Mouse (Mus musculus) lung, postnatal 14 days (tissue): ENCODE results near the gene Cacna2d3.
A peak's percentile ranks its signal among the peaks of the same experiment; 100 is the strongest.

Experiments
- DNase-seq: peaks from one replicate; pipeline ENCODE4 v3.0.0; 2021

Gene Cacna2d3

DNA sequence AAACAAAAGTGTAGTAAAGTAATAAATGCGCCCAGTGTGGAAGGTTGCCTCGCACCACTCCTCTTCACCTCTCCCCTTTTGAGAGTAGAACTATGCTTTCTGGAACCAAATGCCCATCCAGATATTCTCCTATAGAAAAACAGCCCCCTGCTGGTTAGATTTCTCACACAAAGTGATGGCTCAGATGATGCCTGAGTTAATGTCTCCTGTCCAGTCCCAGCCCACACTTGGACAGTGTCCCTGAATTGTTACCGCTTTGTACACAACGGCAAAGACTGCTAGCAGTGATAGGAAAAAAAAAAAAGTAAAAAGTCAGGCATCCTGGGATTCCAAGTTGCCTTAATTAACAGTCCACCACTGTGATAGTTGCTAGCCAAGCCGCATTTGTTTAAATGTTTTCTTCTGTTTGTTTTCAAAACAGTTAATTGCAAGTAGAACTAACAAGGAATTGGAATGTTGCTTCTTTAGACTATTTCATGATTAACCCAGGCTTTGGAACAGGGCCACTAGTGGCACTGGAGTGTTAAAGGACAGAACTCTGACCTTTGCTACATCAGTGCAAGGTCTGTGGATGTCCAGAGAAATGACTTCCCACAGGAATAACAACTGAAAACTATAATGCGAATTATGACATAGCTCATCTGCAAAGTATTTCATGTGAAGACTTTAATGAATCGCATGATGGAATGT, 733.3 kb downstream of the Cacna2d3 start:
- peak; percentile 5 for DNase-seq

DNA sequence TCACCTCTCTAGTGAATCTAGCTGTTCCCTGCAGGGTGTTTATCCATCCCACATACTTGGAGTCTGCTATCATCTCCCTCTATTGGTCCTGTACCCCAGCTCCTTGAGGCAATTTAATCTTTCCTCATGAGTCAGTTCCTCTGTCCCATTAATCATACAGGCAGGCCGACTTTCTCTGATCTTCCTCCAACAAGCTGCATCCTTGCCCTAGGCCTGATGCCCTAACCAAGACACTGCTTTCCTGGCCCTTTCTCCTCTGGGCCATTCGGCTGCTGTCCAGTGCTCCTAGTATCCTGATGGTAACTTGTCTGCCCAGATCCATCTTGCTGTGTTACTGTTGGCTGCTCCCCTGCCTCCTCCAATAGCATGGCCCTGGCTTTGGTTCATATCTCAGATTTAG, 737.4 kb downstream of the Cacna2d3 start:
- no peak for DNase-seq

DNA sequence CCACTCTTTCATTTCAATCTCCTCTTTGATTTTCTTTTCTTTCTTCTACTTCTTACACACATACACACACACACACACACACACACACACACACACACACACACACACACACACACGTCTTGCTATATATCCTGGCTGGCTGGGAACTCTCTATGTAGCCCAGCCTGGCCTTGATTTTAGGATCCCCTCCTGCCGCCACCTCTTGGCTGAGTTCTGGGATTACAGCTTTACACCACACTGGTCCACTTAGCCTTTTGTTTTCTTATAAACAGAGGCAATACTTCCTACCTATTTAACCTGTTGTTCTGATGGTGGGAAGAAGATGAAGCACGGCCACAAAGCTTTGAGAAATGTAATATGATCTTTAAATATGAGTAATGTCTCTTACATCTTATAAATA, 741.2 kb downstream of the Cacna2d3 start:
- no peak for DNase-seq

DNA sequence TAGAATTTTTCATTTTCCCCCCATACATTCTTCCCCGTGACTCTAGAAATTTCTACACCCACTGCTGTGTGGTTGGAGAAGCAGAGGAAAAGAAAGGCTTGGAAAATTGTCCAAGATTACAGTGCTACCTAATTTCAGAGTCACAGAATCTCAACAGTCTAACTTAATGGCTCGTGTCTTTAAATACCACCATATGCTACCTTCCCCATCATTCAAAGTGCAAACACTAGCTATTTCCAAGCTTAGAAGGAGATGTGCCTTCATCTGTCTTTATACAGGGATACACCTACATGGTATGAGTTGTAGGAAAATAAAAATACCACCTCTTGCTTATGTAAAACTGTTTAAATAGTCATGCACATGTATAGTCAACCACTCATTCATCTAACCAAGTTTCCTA, 742.4 kb downstream of the Cacna2d3 start:
- no peak for DNase-seq

DNA sequence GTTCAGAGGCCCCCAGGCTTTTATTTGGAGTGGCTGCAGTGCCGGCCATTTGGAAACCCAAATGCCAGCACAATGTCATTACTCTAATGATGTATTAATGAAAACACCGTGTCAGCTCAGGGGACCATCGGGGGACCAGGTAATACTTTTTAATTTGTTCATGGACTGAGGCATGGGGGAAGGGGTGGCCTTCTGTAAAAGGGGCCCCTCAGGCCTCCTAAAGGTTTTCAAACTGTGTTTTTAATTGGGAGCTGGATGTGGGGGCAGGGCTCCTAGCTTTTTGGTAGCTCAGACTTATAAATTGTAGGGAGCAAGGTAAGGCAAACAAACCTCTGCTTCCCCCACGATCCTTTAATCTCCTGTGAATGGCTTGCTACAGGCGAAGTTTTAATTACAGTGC, 749.0 kb downstream of the Cacna2d3 start:
- DNase-seq: no peak

DNA sequence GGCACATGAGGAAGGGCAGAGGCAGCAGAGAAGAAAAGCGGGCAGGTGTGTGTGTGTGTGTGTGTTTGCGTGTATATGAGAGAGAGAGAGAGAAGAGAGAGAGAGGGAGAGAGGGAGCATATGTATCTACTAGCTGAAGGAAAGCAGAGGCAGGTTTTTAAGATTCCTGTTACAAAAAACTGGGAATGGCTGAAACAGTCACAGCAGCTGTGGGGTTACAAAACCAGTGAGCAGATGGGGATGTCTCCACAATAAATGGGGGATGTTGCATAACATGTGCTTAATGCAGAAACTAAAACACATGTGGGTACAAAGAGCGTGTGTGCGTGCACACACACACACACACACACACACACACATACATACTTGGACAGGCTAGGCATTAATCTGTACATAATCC, 752.4 kb downstream of the Cacna2d3 start:
- no peak for DNase-seq

DNA sequence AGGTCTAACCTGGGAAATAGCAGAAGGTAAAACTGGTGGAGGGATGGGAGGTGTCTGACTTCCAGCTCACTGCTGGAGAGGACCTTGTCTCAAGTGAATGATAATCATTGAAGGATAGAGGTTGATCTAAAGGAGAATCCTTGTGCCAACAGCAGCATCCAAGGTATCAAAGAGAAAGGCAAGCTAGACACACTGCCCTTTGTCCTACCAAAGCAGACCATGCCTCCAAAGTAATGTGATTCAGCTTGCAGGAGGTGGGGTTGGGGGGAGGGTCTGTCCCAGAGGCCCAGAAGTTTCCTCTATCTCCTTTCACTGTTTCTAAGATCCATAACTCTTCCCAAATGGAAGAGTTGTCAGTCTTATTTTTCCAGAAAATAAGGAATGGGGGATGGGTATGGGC, 754.8 kb downstream of the Cacna2d3 start:
- no peak for DNase-seq

DNA sequence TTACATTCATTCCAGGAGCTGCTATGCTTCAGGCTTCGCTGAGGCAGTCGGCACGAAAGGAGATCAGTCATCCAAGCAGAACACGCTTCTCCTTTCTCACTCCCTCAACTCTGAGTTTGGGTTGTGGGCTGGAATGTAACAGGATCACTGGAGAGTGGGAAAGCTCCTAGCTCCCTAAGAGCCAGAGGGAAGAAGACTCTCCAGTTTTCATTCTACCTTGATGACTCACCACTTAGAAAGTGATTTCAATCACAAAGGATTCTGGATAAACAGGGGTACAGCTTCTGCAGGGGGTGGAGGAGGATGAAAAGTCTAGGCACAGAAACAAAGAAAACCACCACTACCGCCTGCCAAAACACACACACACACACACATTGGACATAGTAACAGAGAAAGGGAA, 760.3 kb downstream of the Cacna2d3 start:
- DNase-seq: no peak

DNA sequence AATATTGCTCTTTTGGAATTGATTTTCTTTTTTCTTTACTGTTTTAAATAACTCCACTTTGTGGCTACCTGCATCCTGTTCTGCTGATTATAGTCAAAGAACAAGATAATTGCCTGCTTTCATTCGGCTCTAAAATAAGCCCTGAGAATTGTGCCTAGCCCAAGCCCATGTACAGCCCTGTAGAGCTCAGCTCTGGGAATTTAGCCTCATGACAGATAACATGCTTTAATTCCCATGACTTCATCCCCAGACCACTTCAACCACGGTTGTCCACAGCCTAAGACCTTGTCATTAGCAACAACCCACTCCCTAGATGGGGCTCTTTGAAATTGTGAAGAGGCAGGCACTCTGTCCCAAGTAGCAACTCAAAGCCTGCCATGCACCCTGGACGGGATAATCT, 762.6 kb downstream of the Cacna2d3 start:
- no peak for DNase-seq

DNA sequence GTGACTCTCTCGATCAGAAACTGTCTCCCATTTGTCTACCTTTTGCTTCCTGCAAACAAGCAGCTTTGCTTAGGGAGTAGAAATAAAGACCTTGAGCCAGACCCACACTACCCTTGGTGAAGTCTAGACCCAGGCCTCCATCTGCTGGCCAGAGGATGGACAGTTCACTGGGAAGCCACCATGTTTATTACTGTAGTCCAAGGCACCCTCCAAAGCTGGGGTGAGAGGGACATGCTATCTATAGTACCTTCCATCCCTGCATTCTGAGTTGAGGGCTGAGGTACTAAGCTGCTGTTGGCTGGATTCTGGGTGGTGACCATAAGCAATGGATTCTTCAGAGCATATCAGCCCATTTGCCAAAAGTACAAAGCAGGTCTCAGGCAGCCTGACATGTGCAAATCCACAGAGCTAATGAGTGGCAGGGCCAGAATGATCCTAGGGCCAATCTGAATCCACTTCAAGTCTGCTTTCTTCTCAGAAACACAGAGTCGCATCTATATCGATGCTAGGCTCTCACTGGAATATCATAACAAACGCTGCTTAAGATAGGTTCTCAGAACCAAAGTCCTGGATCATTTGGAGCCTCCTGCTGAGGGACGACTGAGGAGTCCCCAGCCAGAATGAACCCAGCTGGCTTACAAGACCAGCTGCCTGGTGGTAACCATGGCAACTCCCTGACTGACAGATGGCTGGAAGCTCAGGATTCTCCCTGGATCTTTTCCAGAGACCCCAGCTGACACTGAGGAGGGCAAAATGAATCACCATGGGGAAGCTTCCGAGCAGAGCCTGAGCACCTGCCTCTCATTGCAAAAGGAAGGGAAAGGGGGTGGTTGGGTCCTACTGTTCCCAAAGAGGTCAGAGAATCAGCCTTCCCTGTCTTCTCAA, 763.3 kb downstream of the Cacna2d3 start:
- DNase-seq: no peak

DNA sequence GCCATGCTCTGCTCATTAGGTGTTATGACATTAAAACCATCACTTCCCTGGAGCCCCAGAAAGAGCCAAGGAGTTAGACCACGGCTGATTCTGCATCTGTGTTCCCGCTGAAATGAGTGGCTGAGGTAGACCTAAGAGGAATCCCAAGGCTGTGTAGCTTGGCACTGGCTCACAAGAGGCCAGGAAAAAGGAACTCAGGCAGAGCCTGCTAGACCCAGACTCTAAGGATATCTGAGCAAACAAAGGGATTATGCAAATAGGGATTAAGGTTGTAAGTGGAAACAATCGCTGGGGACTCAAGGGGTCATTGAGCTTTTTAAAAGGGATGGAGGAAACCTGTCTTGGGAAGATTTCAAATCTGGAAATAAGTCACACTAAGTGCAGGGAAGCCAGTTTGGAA, 766.5 kb downstream of the Cacna2d3 start:
- DNase-seq: no peak

DNA sequence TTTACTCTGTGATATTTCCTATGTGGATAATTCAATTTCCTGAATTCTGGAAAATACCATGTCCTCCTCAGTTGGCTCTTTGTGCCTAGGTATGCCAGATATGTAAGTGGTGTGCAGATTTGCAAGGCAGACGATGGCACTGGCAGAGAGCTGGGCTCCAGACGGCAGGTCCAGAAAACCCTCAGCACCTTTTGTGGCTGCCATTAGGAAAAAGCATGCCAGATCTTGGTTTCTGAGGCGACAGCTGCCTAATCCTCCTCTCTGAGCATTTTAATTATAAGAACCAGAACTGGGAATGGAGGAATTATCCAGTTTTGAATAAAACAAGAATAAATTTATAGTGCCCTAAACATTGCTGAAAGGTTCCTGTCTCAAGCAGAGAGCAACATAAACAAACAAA, 767.1 kb downstream of the Cacna2d3 start:
- no peak for DNase-seq

DNA sequence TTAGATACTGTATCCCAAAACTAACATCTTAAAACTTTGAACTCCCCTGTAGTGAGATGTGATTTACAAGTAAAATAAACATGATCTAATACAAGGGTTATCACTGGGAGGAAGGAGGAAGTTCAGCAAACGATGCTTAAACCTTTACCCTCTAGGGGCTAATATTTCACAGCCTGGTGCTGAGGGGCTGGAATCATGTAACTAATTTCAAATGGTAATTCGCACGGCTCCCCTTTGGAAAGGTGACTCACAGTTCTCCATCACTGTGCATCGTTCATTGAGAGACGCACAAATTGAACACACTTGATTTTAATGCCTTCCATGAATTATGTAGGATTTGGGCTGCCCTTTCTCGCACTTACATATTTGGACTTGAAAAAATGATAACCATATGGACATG, 767.6 kb downstream of the Cacna2d3 start:
- DNase-seq: no peak

DNA sequence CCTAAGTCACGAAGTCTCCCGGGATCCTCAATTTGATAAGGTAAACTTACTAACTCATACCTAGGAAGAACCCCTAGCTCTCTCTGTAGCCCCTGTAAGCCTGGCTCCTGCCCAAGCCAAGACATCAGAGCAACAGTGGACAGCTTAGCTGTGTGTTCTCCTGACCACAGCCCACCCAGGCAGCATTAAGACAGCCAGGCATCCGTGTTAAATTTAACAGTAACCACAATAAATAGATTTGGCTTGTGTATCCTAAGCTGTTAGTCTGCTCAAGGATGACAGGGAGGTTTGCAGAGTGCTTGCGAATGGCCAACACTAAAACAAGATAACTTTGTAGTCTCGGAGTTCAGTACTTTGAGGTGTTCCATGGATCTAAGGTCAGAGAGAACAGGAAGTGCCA, 768.3 kb downstream of the Cacna2d3 start:
- DNase-seq: no peak

DNA sequence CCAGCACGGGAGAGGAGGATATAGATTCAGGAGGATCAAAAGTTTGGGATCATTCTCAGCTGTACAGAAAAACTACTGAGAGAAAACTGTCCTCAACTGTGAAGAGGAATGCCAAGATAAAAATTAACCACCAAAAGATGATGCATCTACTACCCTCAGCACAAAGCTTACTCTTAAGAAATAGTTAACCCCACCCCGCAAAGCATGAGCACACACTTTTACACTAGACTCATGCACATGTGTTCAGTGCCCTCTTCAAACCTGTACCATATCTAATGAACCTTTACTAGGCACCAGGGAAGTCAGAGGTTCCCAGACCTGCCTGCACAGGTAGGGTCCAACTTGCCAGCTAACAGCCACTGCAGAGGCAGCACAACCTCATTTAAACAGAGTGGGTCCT, 771.2 kb downstream of the Cacna2d3 start:
- DNase-seq: no peak

DNA sequence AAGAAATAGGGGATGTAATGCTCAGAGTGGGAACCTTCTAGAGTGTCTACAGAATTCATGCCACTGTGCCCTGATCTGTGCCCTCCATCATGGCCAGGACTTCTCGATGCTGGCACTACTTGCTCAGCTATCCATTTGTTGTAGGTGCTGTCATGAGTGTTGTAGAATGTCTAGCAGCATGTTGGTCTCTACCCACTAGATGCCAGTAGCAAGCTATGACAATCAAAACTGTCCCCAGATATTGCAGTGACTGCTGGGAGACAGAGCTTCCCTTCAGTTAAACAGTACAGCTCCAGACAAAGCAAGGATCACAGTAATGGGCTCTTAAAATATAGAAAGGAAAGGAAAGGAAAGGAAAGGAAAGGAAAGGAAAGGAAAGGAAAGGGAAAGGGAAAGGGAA, 771.9 kb downstream of the Cacna2d3 start:
- no peak for DNase-seq

DNA sequence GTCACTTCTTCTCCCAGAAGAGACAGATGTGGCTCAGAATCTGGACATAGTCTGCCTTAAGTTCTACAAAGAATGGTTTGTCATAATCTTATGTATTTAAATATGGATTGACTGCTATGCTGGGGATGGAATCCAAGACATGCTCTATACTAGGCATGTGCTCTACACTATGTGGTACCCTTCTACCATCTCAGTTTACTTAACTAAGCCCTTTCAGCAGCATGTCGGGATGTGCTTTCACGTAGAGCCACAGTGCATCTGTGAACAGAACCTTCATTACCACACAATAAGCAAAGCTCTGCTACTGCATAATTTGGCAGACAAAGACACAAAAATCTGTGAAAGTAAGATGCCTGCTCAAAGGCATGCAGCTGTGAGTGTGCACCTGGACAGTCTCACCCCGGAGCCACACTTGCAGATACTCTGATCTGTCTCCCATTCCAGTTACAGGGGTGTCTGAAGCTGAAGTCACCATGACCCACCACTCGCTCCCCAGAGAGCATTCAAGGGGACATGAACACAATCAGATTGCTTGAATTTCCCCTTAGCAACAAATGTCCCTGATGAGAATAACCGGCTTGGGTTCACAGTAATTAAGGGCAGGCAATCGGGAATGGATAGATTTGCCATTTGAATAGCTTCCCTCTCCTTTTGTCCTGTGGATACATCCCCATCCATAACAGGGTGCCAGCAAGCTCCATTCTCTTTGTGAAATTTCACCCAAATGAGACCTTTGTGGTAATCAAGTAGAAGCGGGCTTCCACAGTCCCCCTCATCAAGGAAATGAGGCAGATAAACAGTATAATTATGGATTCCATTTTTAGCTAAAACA, 773.4 kb downstream of the Cacna2d3 start:
- DNase-seq: no peak

DNA sequence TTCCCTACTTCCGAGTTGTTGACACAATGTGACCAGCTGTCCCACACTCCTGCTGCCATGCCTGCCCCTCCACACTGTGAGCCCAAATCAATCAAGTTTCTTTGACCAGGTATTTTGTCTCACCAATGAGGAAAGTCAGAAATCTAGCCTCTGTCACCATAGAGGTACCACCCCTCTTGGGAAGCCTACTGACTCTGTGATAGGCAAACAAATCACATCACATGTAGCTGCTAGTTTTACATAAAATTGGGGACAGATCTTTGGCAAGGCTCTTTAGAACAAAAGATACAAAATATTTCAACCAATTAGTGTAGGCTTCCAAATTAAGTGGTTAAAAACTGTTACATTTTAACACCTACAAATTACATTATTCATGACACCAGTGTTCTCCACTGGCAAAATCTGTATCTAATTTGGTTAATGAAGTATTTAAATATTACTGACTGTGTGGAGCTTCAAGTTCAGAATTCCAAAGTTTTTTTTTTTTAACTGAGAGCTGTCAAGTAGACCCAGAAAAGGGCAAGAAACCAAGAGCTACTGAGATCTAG, 788.8 kb downstream of the Cacna2d3 start:
- DNase-seq: no peak

DNA sequence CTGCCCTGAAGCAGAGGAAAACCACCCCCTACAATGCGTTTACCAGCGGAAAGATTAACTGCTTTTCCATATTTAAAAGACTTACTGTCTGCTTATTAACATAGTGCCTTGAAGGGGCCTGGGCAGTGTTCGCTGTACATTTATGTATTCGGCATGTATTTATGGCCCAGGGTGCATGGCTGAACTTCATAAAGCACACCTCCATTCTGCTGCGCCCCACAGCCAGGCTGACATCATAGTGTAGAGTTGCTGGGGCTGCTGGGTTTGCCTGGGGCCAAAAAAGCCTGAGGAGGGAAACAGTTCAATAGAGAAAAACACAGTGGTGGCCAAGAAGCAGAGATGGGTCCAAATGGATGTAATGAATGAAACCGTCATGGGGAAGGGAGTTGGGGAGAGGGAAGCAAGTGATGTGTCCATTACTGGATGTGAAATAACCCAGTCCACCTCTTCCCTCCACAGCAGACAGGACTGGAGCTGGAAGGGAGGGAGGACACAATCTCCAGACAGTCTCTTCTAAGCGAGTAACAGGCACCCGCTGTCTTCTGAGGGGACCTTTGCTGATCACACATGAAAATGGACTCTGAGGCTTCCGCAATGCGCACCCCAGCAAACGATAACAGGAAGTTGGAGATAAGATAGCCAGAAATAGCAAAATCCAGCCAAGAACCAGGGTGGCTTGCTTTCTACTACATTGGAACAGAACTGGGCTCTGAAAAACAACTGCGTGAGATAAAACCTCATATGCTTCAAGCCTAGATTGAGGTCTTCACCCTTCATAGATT, 798.3 kb downstream of the Cacna2d3 start:
- DNase-seq: no peak

DNA sequence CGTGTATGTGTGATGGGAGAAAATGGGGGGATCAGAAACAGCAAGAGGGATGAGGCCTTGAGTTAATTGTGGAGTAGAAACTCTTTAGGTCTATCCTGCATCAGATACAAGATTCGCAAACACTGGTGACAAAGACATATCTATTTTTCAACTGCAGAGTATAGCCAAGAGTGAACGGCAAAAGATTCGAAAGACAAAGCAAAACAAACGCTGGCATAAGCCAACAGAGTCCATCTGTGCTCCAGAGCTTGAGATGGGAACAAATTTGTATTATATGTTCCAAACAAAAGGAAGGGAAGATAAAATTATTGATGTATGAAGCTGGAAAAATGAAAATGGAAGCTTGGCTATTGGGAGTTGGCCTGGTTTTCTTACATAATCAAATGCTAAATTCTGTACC, 802.8 kb downstream of the Cacna2d3 start:
- DNase-seq: no peak

DNA sequence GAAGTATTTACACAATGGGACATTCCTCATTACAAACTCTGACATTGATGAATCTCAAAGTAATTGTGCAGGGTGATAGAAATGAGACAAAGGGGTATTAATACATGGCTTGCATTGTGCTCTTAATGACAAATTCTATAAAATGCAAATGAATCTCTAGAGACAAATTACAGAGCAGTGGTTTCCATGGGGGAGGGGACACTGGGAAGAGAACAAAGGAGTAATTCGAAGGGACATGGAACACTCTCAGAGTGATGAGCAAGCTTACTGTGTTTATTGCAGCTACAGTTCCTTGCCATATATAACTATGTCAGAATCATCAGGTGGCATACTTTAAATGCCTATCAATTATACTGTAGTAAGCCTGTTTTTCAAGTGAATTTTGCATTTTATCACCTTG, 806.7 kb downstream of the Cacna2d3 start:
- DNase-seq: no peak

DNA sequence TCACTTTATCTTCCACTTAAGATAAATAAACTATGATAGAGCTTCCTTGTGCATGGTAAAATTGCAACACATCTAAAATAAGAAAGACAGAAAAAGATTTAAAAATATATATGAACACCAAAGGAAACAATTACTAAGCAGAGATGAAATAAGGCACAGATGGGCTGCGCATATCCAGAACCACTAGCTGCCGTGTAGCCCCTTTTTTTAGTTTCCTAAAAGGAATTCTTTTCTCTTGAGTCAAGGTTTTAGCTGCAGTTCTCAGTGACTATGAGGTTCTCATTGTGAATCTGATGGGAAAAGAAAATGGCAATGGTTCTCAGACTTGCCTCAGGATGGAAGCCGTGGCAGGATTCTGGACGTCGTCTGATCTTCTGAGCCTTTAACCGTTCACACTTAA, 814.0 kb downstream of the Cacna2d3 start:
- DNase-seq: no peak

DNA sequence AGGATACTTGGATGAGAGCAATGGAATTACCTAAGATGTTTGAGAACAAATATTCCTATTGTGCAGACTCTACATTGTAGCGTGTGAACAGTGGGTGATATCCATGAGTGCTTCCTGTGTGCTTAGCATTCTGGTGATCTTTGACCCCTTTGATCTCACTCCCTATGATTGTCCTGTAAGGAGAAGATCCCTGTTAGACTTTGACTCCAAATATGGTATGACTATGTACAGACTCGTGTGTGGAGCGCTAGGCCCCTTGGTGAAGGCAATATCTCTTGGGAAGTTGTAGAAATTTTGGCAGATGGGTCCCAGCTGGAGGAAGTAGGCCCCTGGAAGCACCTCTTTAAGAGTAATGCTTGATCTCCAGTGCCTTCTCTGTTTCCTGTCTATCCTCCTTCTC, 829.1 kb downstream of the Cacna2d3 start:
- DNase-seq: no peak
